Mouse (Mus musculus) cerebral cortex, adult 2 months (tissue): ENCODE data around the gene Alms1.

Experiments used
- WGBS: fragments of 180-500 bp; shearing (Covaris S2); methylation state at CpG from one replicate; pipeline ENCODE4 v1.1.7; 2018; 5-methylcytosine and 5-hydroxymethylcytosine counted together

The Alms1 gene

GRCm38 (mm10) chr6:85587396-85588143 is at the start of gene Alms1:
Alms1 (plus strand) TSS chr6:85587531.
- WGBS: under 1% methylated on average over 56 of the region's 59 CpGs

GRCm38 (mm10) chr6:85543351-85544175 is 43.8 kb upstream of the Alms1 start:
- 64% methylated on average over 10 of the region's 10 CpGs for WGBS

GRCm38 (mm10) chr6:85544251-85544881 is 43.0 kb upstream of the Alms1 start:
- 24% methylated on average over 13 of the region's 13 CpGs for WGBS

- 57% methylated on average over 5 of the region's 5 CpGs for WGBS
These were observed 39.7 kb upstream of the Alms1 start for GRCm38 (mm10) chr6:85547642-85548041.

- 31% methylated on average over 1 of the region's 1 CpGs for WGBS
These were observed 25.0 kb upstream of the Alms1 start for GRCm38 (mm10) chr6:85562374-85562773.

- 92% methylated on average over 5 of the region's 5 CpGs for WGBS
These were observed 14.5 kb upstream of the Alms1 start for GRCm38 (mm10) chr6:85572816-85573215.

GRCm38 (mm10) chr6:85581688-85582087 is 5.6 kb upstream of the Alms1 start:
- WGBS: 90% methylated on average over 5 of the region's 5 CpGs

GRCm38 (mm10) chr6:85584612-85585011 is 2.7 kb upstream of the Alms1 start:
- WGBS: 88% methylated on average over 4 of the region's 4 CpGs

- 29% methylated on average over 9 of the region's 9 CpGs for WGBS
These were observed 445 bp upstream of the Alms1 start for GRCm38 (mm10) chr6:85586805-85587367.

GRCm38 (mm10) chr6:85588164-85588563 is 833 bp downstream of the Alms1 start:
- WGBS: under 1% methylated on average over 10 of the region's 10 CpGs

- 8% methylated on average over 4 of the region's 4 CpGs for WGBS
These were observed 1.2 kb downstream of the Alms1 start for GRCm38 (mm10) chr6:85588568-85588967.

- WGBS: 87% methylated on average over 2 of the region's 2 CpGs
These were observed 2.8 kb downstream of the Alms1 start for GRCm38 (mm10) chr6:85590116-85590515.

GRCm38 (mm10) chr6:85599310-85599709 is 12.0 kb downstream of the Alms1 start:
- 54% methylated on average over 1 of the region's 1 CpGs for WGBS

GRCm38 (mm10) chr6:85610511-85610910 is 23.2 kb downstream of the Alms1 start:
- WGBS: 100% methylated on average over 1 of the region's 1 CpGs

- 91% methylated on average over 4 of the region's 4 CpGs for WGBS
These were observed 33.5 kb downstream of the Alms1 start for GRCm38 (mm10) chr6:85620826-85621225.

- 89% methylated on average over 5 of the region's 5 CpGs for WGBS
These were observed 34.3 kb downstream of the Alms1 start for GRCm38 (mm10) chr6:85621600-85621999.

- 95% methylated on average over 4 of the region's 4 CpGs for WGBS
These were observed 37.2 kb downstream of the Alms1 start for GRCm38 (mm10) chr6:85624511-85624910.

- WGBS: 39% methylated on average over 8 of the region's 8 CpGs
These were observed 45.8 kb downstream of the Alms1 start for GRCm38 (mm10) chr6:85633165-85633564.

GRCm38 (mm10) chr6:85653244-85653643 is 65.9 kb downstream of the Alms1 start:
- WGBS: 98% methylated on average over 2 of the region's 2 CpGs

- WGBS: 69% methylated on average over 2 of the region's 4 CpGs
These were observed 114.6 kb downstream of the Alms1 start for GRCm38 (mm10) chr6:85701943-85702342.

- WGBS: 58% methylated on average over 5 of the region's 5 CpGs
These were observed 121.9 kb downstream of the Alms1 start for GRCm38 (mm10) chr6:85709206-85709605.

- WGBS: 44% methylated on average over 1 of the region's 1 CpGs
These were observed 122.3 kb downstream of the Alms1 start for GRCm38 (mm10) chr6:85709607-85710006.
